Mouse (Mus musculus) ovary, postnatal 10 days (tissue): Measurements from ENCODE around the gene Crabp1.

ENCODE experiments used
- DNase-seq: peaks from one replicate; pipeline ENCODE4 v3.0.0; 2022; ENCODE audit warnings: low spot score

The Crabp1 gene

DNA sequence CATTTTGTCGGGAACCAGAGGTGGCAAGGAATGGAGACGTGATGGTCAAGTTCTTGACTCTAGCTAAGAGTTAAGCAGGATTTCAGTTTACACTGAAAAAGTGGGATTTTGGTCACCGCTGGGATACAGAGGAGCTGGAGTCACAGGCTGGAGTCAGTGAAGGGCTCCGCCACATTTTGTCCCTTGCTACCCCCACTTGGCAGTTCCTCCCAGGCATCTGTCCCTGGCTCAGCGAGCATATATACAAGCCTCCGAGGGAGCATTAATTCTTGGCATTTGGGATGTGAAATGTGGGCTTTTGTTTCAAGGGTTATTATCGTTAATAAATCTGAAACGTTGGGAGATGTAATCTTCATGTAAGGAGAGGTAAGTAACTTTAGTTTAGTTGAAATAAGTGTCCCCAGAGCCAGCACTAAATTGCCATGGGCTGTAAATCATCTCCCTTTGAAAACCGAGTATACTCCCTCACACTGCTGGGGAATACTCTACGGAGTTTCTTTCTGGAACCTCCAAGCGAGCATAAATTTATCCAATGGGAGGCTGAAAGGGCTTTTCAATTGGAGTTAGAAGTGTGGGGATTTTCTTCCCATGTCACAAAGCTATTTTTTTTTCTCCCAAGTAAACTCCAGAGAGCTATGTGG, 5.7 kb downstream of the Crabp1 start:
- DNase-seq: no peak

DNA sequence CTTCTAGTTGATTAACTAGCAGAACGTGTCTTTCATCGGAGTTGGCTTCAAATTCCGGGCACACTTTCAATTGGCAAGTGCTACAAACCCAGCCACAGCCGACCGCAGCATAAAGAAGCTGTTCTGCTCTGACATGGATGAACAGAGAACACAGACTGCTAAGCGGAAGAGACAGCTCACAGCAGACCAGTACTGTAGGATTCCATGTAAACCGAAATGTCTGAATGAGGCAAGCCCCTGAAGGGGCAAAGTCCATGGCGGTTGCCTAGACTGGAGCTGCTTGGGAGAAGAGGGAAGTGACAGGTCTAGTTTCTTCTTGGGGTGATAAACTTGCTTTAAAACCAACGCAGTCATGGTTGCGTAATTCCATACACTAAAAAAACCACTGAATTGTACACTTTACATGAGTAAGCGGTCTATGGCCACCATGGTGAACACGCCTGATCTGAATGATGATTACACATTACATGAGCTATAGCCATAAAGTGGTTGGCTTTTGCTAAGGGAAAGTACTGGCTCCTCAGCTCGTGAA, 12.0 kb downstream of the Crabp1 start:
- DNase-seq: no peak

DNA sequence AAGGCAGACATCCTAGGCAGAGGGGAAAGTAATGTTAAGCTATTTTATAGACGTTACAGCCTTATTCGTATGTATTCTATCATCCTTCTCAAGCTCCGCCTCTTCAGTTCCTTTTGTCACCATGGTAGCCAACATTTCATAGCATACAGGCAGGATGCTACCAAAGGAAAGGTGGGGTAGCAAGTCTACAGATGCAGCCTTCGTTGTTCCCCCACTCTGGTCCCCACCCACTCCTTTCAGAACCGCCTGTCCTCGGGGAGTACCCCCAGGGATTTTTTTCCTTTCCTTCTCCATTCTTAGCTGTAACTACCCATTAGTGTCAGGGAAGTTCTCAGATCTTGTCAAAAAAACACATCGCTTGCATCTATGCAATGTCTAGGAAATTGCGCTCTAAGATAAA, 14.7 kb downstream of the Crabp1 start:
- DNase-seq: no peak

DNA sequence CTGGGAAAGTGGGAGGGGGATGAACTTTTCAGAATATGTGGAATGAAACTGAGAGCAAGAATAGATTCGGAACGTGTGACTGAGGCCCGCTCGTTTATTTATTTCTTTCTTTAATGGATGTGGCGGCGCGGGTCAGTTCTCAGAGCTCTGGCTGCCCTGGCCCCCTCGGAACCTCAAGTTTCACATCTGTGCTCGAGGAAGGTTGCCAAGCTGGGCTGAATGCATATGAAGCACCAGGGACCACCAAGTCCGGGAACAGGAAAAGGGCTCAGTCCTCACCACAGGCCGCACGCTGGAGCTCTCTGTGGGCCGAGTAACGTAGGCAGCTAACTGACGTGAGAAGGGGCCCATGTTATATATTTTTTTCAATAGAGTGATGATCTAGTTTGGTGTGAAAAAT, 18.0 kb downstream of the Crabp1 start:
- DNase-seq: no peak

DNA sequence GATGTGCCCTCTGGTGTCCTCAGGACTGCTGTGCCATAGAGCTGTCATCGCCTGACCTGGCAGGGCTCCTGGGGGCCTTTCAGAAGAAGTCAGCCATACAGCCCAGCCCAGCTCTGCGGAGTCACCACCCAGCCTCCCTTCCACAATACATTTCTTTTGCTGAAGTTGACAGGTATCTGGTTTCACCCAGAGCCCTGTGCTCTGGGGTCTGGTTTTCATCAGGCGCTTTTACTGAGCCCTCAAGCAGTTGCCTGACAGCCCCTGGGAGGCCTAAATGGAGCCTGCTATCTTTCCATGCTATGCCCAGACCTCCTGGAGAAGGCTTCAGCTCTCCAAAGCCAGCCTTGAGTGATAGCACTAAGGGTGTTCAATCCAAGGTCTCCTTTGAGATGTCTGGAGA, 19.5 kb downstream of the Crabp1 start:
- DNase-seq: no peak

DNA sequence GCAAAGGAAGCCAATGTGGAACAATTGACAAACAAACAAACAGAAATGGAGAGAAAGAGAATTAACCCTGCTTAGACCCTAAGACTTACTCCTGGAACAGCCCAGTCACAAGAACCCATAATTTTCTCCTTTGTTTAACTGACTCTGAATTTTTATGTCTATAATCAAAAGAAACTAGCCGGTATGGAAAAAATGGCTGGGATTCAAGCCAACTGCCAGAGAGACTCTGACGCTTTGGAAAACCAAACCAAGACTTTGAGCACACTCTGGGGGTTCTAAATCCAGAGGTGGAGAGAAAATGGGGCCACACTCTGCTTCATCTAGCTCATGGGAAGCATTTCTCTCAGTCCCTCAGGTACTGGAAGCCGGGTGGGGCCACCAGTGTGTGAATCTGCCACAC, 20.7 kb downstream of the Crabp1 start:
- DNase-seq: no peak

DNA sequence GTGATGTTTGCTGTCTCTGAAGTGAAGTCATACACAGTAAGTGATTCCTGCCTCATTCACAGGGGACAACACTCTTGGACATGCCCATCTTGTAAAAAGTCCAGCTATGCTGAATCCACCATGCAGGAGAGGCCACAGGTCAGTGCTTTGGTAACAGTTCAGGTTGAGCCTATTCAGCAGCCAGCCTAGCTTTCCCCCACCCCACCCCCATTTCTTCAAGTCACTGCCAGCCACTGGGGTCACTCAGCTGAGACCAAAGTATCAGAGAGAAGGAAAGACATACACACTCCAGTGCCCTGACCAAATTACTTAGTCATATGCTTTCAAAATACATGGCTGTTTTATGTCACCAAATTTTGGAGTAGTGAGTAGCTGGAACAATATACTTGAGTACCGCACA, 21.5 kb downstream of the Crabp1 start:
- no peak for DNase-seq

DNA sequence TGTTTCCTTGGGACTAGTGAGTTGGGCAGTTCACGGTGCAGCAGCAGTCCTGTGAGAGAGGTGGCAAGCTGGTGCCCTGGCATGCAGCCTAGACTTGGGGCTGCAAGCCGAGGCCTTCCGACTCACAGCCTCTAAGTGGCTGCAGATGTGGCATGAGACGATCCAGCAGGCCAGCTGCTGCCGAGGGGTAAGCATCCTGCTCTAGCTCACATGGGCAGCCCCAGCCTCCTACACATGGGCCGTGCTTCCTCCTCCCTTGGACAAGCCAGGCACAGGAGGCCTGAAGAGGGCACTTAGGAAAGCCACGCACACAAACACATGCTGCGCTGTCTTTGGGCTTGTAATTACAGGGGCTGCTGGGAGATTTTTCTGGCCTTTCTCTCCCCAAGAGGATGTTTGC, 23.2 kb downstream of the Crabp1 start:
- no peak for DNase-seq

DNA sequence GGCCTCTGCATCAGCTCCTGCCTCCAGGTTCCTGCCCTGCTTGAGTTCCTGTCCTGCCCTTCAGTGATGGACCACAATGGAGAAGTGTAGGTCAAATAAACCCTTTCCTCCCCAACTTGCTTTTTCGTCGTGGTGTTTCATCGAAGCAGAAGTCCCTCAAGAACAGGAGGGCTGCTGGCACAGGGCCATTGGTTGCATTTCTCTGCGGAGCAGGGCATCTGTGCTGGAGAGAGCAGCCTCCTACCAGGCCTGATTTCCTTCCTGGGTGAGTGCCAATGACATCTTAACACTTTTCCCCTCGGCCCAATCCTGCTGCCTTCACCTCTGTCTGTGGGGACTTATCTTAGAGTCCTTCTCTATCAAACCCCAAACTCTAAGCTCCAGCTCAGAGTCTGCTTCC, 25.7 kb downstream of the Crabp1 start:
- DNase-seq: no peak

DNA sequence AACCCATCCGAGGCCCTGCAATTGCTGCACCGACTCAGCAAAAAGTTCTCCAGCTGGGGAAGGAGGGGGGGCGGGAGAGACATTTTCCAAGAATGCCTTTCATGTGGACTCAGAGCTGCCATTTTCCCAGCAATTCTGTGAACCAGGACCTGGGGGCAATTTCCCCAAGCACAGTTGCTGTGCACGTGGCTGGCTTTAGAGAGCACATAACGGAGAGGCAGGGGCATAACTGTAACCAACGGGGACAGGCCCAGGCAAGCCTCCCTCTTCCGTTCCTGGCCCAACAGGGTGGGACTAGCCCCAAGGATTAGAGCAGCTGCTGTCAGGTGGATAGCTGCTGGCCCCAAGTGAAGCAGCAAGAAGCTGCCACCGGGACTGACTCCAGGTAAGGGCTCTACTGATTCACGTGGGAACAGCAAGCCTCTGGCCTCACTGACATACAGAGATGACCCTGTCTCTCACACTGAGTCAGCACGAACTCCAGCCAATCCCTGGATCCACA, 37.0 kb downstream of the Crabp1 start:
- DNase-seq: no peak

DNA sequence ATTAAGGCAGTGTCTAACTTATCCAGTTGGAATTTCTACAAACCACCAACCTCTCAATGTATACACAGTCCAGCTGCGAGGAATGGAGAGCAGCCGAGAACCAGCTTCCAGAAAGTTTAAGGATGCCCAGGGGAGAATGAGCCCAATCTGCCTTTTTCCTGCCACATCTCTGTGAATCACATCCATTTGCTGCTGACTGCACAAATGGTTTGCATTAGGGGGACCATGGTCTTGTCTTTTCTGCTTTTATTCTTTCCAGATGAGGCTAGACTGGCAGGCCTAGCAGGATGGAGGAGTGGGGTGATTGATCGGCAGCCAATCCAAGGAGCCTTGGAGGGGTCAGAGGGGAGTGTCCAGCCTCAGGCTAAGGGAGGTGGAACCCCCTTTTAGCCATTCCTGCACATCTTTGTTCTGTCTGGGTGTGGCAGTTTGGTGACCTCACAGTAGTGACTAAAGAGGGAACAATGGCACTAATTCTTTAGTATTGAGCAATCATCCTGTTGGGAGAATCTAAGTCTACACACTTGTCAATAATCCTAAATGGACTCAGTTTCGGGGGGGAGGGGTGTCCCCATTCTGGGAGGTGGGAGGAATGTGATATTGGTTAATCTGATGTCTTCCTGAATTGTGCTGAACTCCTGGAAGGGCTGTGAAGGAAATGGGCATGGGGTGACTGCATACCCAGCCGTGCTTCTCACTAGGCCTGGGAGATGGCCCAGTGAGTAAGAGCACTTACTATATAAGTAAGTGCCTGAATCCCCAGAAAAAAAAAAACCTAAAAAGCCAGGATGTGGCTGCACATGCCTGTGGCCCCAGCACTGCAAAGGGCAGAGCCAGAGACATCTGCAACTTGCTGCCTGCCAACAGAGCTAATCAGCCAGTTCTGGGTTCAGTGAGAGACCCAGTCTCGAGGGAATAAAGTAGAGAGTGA, 38.5 kb downstream of the Crabp1 start:
- no peak for DNase-seq

DNA sequence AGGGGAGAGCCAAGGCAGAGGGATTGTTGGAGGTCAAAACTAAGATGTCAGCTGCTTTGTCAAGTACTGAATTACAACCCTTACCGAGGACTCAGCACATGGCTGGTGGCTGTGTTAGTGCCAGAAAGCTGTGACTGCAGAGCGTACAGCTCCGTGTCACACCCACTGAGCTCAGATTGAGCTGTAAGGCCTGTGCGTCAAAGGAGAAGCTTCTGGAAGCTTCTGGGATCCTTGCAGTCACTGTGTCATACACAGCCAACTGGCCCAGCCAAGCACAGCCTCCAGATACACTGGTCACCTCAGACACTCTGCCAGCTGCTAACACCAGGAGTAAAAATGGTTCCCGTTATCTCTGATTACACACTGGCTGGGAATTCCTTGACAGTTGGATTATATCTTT, 39.8 kb downstream of the Crabp1 start:
- no peak for DNase-seq

DNA sequence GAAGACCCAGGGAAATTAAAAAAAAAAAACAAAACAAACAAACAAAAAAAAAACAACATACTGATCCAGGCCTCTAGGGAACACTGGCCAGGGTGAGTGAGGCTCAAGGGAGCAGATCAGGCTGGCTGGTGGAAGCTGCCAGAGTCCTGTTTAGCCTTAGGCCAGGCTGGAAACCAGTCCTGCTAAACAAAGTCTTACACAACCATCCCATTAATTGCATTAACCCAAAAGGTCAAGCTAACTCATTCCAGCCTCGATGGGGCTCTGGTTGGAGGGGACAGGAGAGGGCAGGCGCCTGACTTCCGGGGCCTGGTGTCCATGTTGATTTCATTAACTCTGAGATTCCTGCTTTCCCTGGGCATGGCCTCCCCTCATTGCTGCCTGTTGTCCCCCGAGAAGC, 43.2 kb downstream of the Crabp1 start:
- no peak for DNase-seq

DNA sequence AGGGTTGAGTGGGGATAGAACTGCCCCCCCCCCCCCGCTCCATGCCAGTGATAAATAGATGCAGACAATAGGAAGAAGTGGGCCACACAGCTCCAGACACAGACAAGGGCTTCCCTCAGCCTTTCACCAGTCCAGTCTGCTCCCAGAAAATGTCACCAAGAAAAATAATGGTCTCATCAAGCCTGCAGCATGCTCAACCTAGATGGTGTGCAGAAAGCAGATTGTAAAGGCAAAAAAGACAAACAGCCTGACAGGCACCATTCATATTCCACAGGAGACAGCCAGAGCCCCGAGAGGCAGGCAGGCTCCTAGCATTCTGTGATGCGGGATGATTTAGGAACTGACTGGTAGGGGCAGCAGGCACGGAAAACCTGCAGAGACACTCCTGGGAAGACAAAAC, 45.4 kb downstream of the Crabp1 start:
- DNase-seq: no peak

DNA sequence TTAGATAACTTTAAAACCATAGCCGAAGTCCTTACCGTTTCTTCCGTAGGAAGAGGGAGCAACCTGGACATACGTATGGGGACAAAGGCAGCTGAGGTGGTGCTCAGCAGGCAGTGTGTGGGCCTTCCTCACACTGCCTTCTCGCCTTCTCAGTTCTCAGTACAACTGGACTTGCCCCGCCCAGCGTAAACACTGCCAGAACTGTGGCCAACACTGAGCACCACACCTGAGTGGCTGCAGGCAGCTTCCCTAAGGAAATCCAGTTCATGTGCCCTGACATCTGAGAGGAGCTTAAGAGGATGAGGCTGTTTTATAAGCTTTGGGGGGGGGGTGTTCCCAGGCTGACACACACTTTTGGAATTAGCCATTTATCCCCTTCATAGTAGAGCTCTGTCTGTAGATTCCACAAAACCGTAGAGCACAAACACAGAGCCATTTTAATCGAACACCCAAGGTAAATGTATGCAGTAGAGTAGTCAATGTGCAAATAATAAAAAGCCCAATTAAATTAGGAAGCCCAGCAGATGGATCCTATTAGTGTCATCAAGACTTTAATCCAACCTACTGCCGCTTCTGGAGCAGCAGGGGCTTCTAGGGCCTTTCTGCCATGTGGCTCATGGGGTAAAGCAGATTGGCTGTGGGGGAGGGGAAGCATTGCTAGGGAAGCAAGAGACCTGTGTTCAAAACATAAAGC, 52.1 kb downstream of the Crabp1 start:
- no peak for DNase-seq

DNA sequence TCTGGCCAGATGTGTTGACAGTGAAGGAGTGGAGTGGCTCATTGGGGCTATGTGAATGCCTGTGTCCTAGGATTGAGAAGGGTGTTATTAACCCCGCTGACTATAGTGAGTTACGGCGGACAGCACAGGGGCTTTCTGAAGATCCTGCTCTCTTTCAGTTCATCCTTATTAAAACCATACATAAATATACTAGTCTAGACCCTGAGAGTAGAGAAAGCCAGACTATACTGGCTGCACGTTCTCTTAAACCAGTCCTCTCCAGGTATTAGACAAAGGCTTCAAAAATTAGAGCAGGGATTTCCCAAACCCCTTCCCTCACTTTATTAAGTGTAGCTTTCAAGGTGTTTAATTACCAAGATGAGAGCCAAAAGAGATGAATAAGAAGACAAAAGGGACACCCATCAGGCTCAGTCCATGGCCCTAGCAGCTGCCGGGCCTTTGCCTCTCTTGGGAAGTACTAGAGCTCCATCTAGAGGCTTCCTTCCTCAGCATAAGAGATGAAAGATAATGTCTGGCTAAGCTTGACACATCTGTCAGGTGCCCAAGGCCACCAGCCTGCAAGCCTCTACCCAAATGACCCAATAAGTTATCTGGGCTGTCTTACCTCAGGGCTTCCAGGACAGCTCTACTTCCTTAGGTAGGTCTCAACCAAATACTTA, 57.0 kb downstream of the Crabp1 start:
- DNase-seq: no peak
